Mouse (Mus musculus) limb, embryonic 13.5 days (tissue): ENCODE data around the gene Gab1. TPM values are rescaled to one million over a fixed set of nuclear protein-coding genes. Genes with fewer than 3 reads are reported as not detected.

Source experiments
- ATAC-seq: fragments of 200-750 bp; cut with Nextera tagmentation; 2 replicates; pipeline ENCODE4 v1.8.0; 2017; ENCODE audit warnings: low read depth, moderate number of reproducible peaks, moderate TSS enrichment; ENCODE audit not compliant: low FRiP score
- H3K27ac ChIP-seq: fragments of 300-500 bp; sonication (generic); 2 replicates; pipeline ENCODE4 v1.5.1; 2015; ENCODE audit warnings: inconsistent platforms, mild to moderate bottlenecking, moderate library complexity
- H3K27me3 ChIP-seq: fragments of 300-500 bp; sonication (generic); 2 replicates; pipeline ENCODE4 v1.6.1; 2015; ENCODE audit warnings: mild to moderate bottlenecking, inconsistent platforms
- H3K36me3 ChIP-seq: fragments of 300-500 bp; sonication (generic); 2 replicates; pipeline ENCODE4 v1.6.1; 2015; ENCODE audit warnings: inconsistent platforms, mild to moderate bottlenecking, moderate library complexity
- H3K4me1 ChIP-seq: fragments of 300-500 bp; sonication (generic); 2 replicates; pipeline ENCODE4 v1.6.1; 2015; ENCODE audit warnings: inconsistent platforms
- H3K4me2 ChIP-seq: fragments of 300-500 bp; sonication (generic); replicated peaks from 2 replicates; pipeline ENCODE4 v1.6.1; 2015; ENCODE audit warnings: inconsistent platforms, mild to moderate bottlenecking, moderate library complexity
- H3K4me3 ChIP-seq: fragments of 300-500 bp; sonication (generic); 2 replicates; pipeline ENCODE4 v1.5.1; 2015; ENCODE audit warnings: moderate library complexity, mild to moderate bottlenecking, inconsistent platforms
- H3K9ac ChIP-seq: fragments of 300-500 bp; sonication (generic); 2 replicates; pipeline ENCODE4 v1.6.1; 2015; ENCODE audit warnings: mild to moderate bottlenecking, inconsistent platforms
- H3K9me3 ChIP-seq: fragments of 300-500 bp; sonication (generic); 2 replicates; pipeline ENCODE4 v1.6.1; 2016; ENCODE audit warnings: inconsistent platforms
- WGBS: fragments of 180-500 bp; shearing (Covaris S2); methylation state at CpG from one replicate; pipeline ENCODE4 v1.1.7; 2015; 5-methylcytosine and 5-hydroxymethylcytosine counted together
- polyA plus RNA-seq: library from polyadenylated mRNA; unstranded; fragments of >200 nt; fragmentation: Nextera tagmentation; extraction: Ambion mirVana; gene quantifications from 2 replicates; pipeline ENCODE4 v1.2.1, GENCODE M21; 2015

Gab1 gene
- polyA plus RNA-seq, 1 experiment from 2014 or later, result 24.3 TPM

DNA sequence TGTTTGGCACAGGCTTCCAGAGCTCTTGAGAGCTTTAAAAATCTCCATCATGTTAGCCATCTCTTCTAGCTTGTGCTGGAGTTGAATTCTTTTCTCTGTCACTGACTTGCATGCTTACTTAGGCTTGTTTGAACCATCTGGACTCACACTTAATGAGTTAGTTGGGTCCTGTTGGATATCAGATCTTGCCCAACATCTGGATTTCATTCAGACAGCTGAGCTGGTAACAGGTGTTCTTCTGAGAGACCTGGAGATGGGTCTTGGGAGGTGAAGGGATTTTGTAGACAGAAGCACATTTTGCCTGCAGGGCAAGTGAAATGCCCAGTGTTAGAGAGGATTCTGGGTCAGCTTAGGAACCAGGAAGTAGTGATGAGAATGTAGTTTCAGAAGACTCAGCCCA is 19.0 kb upstream of the Gab1 start:
- Histone ChIP-seq H3K4me2 (no peak overlapping the region), H3K36me3 (no peaks in the 10 kb centered on the region), H3K4me3 (no peak overlapping the region), H3K4me1 (peaks cover 34% of the 10 kb centered on the region), H3K9ac (no peak overlapping the region), H3K9me3 (no peaks in the 10 kb centered on the region), H3K27me3 (no peaks in the 10 kb centered on the region), H3K27ac (no peak overlapping the region)
- ATAC-seq, result no peak

DNA sequence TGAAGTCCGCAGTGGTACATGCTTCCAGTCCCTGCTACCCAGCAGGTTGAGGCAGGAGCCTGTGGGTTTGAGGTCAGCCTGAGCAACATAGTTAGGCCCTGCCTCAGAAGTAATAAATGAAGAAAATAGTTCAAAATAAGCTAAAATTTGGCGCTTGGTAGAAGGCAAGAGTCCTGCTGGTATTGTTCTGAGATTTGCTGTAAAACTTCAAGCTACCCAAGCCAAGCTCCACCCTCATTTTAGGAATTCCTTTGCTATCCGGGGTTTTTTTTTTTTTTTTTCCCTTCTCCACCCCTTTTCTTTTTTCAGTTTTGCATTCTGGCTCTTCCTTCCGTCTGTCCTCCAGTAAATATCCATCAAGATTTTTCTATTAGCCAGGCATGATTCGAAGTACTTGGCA is 15.7 kb upstream of the Gab1 start:
- no peak overlapping the region for H3K4me3 ChIP-seq
- H3K9ac ChIP-seq, result no peak overlapping the region
- 0 out of 2 replicates have a peak, but pooled peaks have one; percentile 1 for ATAC-seq
- H3K36me3 ChIP-seq, result no peaks in the 10 kb centered on the region
- 56% methylated on average over 5 of the region's 5 CpGs for WGBS
- H3K9me3 ChIP-seq, result no peaks in the 10 kb centered on the region
- H3K4me2 ChIP-seq, result peak overlapping the region; percentile 56; the same call in 1 of the 2 replicates
- peak overlapping the region; percentile 48 for H3K27ac ChIP-seq
- H3K27me3 ChIP-seq, result no peaks in the 10 kb centered on the region
- H3K4me1 ChIP-seq, result peaks cover 26% of the 10 kb centered on the region

DNA sequence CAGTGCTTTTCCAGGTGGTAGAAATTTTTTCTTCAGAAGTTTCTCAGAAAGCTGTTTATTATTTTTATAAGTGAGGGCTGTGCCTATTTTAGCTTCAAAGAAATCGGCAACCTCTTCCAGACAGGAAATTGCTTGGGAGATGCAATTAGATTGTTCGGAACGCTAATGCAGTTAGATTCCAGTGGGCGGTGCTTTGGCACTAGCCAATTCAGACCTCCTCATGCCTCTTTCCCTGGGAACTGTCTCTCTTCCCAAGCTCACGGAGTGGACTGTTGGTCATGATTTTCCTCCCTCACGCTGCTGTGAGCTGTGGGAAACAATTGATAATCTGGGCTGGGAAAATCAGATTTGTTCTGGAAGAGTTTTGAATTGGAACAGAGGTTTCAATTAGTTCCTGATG is 15.1 kb upstream of the Gab1 start:
- peak overlapping the region; percentile 13; the same call in 1 of the 2 replicates for H3K9ac ChIP-seq
- no peaks in the 10 kb centered on the region for H3K9me3 ChIP-seq
- peak overlapping the region; percentile 25 for H3K4me3 ChIP-seq
- no peaks in the 10 kb centered on the region for H3K36me3 ChIP-seq
- no peaks in the 10 kb centered on the region for H3K27me3 ChIP-seq
- ATAC-seq, result peak; percentile 69; the same call in 1 of the 2 replicates
- H3K4me1 ChIP-seq, result peaks cover 26% of the 10 kb centered on the region
- H3K4me2 ChIP-seq, result peak overlapping the region; percentile 56
- peak overlapping the region; percentile 48 for H3K27ac ChIP-seq
- WGBS, result 5% methylated on average over 6 of the region's 6 CpGs

DNA sequence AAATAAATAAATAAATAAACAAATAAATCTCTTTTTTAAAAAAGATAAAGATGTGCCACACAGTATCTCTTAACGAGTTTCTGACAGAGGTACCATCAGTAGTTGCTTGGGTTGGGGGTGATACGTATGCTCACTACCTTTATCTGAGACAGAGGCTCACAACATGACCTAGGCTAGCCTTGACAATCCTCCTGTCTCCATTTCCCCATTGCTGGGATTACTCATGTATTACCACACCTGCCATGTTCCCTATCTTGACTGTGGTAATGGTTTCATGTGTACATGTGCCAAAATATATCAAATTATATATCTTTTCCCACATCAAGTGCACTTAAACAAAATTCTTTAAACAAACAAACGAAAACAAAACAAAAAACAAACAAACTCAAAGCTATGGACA is 14.2 kb upstream of the Gab1 start:
- peak overlapping the region; percentile 15; the same call in 1 of the 2 replicates for H3K27ac ChIP-seq
- WGBS, result 88% methylated on average over 3 of the region's 3 CpGs
- H3K4me2 ChIP-seq, result no peak overlapping the region

DNA sequence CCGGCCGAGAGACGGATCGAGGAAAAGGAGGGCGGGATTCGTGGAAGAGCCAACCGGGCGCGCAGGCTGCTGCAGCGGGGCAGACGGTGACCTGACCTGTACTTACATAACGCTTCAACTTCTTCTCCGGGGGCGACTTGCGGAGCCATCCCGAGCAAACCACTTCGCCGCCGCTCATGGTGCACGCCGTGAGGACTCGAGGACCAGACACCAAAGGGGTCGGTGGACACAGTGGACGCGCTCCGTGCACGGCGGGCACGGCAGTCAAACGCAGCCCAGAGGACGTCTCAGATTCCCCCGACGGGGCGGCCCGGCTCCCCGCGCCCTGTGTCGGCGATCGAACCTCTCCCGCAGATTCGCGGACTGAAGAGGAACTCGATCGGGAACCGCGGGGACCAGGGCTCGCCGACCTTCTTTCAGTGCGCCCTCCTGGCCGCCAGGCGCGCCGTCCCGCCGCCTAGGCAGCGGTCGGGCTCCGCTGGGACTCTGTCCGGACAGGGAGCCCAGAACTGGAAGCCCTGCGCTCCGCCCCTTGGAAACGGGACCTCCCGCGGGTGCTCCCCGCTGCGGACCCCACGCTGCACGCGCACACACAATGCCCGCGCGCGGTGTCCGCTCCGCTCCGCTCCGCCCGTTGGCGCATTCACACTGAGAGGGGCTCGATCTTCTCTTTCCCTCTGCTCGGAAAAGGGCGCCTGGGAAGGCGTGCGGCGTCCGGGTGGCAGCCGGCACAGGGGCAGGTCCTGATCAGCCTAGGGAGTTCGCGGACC is 708 bp downstream of the Gab1 start:
- peak; percentile 54 for ATAC-seq
- peaks cover 24% of the 10 kb centered on the region for H3K4me1 ChIP-seq
- no peaks in the 10 kb centered on the region for H3K27me3 ChIP-seq
- H3K36me3 ChIP-seq, result no peaks in the 10 kb centered on the region
- H3K4me2 ChIP-seq, result peak overlapping the region; percentile 70
- under 1% methylated on average over 87 of the region's 90 CpGs for WGBS
- H3K9me3 ChIP-seq, result no peaks in the 10 kb centered on the region
- peak overlapping the region; percentile 90 for H3K4me3 ChIP-seq
- peak overlapping the region; percentile 92 for H3K9ac ChIP-seq
- H3K27ac ChIP-seq, result peak overlapping the region; percentile 98

More for the DNA sequence above, 14.2 kb upstream of the Gab1 start:
- H3K4me3 ChIP-seq, result no peak overlapping the region
- no peaks in the 10 kb centered on the region for H3K36me3 ChIP-seq
- ATAC-seq, result no peak
- H3K9me3 ChIP-seq, result no peaks in the 10 kb centered on the region
- no peaks in the 10 kb centered on the region for H3K27me3 ChIP-seq
- peaks cover 24% of the 10 kb centered on the region for H3K4me1 ChIP-seq
- no peak overlapping the region for H3K9ac ChIP-seq

DNA sequence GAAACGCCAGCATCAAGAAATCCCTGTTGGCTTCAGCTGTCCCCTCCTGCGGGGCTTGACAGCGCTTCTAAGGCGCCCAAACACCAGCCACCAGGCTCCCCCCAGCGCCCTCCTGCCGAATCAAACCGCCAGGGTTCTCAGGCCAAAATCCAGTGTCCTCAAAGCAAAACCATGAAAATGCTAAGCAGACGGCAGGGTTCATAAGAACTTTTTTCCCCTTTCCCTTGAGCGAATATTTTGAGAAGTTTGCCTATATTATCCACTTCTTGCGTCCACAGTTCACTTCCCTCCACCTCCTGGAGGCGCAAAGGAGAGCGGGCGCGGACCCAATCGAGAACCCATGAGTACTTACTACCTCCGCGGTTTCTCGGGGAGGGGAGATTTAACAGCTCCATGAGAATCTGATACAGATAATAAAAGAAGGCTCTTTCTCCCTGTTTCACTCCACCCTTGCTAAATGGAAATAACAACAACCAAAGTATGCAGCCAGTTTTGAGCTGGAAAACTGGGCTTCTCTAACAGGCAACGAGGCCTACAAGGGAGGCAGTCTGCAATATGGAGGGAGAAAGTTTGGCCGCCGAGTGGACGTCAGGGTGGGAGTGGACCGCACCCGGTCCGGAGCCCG is 1.4 kb downstream of the Gab1 start:
- peak overlapping the region; percentile 92 for H3K9ac ChIP-seq
- no peaks in the 10 kb centered on the region for H3K36me3 ChIP-seq
- peak overlapping the region; percentile 98 for H3K27ac ChIP-seq
- H3K27me3 ChIP-seq, result no peaks in the 10 kb centered on the region
- H3K4me2 ChIP-seq, result peak overlapping the region; percentile 70
- under 1% methylated on average over 26 of the region's 26 CpGs for WGBS
- no peak for ATAC-seq
- H3K4me3 ChIP-seq, result peak overlapping the region; percentile 90
- no peaks in the 10 kb centered on the region for H3K9me3 ChIP-seq
- peaks cover 31% of the 10 kb centered on the region for H3K4me1 ChIP-seq

DNA sequence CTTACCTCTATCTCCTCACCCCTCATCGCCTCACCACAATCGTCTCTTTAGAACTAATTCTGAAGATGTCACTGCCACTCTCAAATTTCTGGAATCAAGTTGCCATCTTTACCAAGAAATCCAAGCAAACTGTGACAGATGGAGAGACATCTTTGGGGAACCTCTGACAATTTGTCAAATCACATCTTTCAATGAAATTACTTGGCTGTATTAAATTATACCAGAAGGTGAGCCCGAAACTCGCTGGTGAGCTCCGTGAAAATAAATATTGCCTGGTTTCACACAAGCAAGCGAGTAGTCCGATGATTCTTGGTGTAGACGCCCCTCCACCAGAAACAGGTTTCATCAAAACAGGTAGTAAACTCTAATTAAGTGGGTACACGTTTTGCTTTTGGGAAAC is 2.2 kb downstream of the Gab1 start:
- 26% methylated on average over 9 of the region's 9 CpGs for WGBS
- H3K27me3 ChIP-seq, result no peaks in the 10 kb centered on the region
- ATAC-seq, result no peak
- H3K9ac ChIP-seq, result peak overlapping the region; percentile 92
- H3K36me3 ChIP-seq, result no peaks in the 10 kb centered on the region
- H3K4me3 ChIP-seq, result peak overlapping the region; percentile 90
- no peak overlapping the region for H3K27ac ChIP-seq
- peak overlapping the region; percentile 70 for H3K4me2 ChIP-seq
- no peaks in the 10 kb centered on the region for H3K9me3 ChIP-seq
- peaks cover 38% of the 10 kb centered on the region for H3K4me1 ChIP-seq

DNA sequence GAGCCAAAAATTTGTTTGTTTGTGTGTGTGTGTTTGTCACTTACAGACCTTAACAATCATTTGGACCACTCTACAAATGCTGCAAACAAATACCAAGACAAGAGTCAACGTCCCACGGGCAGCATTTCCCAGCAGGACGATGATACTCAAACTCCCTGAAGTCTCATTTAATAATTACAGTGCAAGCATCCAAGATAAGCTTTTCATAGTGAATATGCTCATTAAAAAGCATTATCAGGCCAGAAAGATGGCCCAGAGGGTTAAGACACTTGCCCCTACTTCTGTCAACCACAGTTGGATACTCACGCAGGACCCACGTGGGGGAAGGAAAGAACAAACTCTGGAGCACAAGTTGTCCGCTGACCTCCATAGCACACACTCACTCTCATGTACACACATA is 4.8 kb downstream of the Gab1 start:
- no peak overlapping the region for H3K4me3 ChIP-seq
- peaks cover 55% of the 10 kb centered on the region for H3K4me1 ChIP-seq
- no peak for ATAC-seq
- no peak overlapping the region for H3K27ac ChIP-seq
- no peak overlapping the region for H3K4me2 ChIP-seq
- H3K9ac ChIP-seq, result no peak overlapping the region
- no peaks in the 10 kb centered on the region for H3K27me3 ChIP-seq
- no peaks in the 10 kb centered on the region for H3K36me3 ChIP-seq
- H3K9me3 ChIP-seq, result no peaks in the 10 kb centered on the region
- 90% methylated on average over 6 of the region's 6 CpGs for whole genome bisulfite sequencing

DNA sequence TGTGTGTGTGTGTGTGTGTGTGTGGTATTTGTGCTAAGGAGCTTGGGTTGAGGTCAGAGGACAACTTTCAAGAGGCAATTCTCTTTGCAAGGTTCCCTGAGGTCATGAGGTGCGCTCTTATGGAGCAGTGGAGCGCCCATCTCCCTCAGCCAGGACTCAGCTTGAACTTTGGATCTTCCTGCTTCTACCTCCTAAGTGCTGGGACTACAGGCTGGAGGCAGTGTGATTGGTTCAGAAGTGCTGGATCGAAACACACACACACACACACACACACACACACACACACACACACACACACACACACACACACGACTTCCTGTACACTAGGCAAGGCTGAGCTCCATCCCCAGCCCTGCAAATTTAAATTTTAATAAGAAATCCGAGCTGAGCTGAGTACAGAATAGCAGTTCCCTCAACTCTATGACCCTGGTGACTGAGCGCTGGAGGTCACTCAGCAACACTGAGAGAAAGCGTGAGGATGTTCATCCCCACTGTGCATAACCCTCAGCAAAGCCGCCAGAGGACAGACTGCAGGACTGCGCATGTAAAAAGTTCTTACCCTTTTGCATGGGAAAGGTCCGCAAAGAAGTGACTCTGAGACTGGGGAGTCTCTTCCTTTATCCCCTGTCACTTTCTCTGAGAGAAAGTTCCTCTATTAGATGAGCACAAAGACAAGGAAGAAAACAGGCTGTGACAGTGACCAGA is 6.4 kb downstream of the Gab1 start:
- Histone ChIP-seq H3K4me1 (peaks cover 72% of the 10 kb centered on the region), H3K4me2 (no peak overlapping the region), H3K4me3 (no peak overlapping the region), H3K9ac (no peak overlapping the region), H3K27me3 (no peaks in the 10 kb centered on the region), H3K9me3 (no peaks in the 10 kb centered on the region), H3K36me3 (no peaks in the 10 kb centered on the region), H3K27ac (no peak overlapping the region)
- 62% methylated on average over 9 of the region's 10 CpGs for WGBS
- no peak for ATAC-seq

DNA sequence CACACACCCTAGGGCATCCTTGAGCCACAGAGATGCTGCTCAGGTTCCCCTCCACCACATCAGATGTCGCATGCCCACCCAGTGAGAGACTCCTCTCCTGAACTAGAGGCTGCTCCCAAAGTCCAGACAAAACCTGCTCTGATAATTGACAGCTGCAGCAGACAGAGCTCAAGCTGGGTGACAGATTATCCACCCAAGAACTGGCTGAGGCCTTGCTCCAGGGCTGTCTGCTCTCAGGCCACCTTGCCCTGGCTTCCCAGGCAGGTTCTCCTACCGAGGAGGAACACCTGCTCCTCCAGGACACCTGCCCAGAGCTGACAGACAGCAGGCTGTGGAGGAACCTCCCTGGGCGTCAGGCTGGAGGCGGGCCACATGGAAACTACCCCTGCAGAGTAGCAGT is 7.6 kb downstream of the Gab1 start:
- Histone ChIP-seq H3K9me3 (no peaks in the 10 kb centered on the region), H3K36me3 (no peaks in the 10 kb centered on the region), H3K27ac (peak overlapping the region; percentile 33; the same call in 1 of the 2 replicates), H3K4me2 (no peak overlapping the region), H3K4me3 (no peak overlapping the region), H3K9ac (no peak overlapping the region), H3K27me3 (no peaks in the 10 kb centered on the region), H3K4me1 (peaks cover 72% of the 10 kb centered on the region)
- WGBS, result 46% methylated on average over 4 of the region's 4 CpGs
- no peak for ATAC-seq

DNA sequence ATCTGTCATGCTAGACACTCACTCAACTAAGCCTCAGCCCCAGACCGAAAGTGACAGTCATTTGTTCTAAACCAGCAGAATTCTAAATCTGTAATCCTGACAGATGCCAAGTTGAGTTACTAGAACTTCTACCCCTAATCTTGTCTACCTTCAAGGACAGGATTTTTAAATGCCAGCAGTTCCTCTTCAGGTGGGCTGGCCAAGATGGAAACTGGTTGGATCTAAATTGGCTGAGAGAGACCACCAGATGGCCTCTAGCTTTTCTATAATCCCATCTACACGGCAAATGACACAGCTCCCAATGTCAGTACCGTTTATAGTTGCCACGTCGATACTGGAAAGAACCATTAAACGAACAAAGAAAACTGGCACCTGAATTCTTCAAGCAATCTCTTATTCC is 8.9 kb downstream of the Gab1 start:
- H3K9me3 ChIP-seq, result no peaks in the 10 kb centered on the region
- H3K9ac ChIP-seq, result no peak overlapping the region
- no peak for ATAC-seq
- no peak overlapping the region for H3K4me2 ChIP-seq
- WGBS, result 82% methylated on average over 6 of the region's 6 CpGs
- no peaks in the 10 kb centered on the region for H3K36me3 ChIP-seq
- peaks cover 70% of the 10 kb centered on the region for H3K4me1 ChIP-seq
- no peak overlapping the region for H3K4me3 ChIP-seq
- H3K27me3 ChIP-seq, result no peaks in the 10 kb centered on the region
- H3K27ac ChIP-seq, result peak overlapping the region; percentile 89; the same call in 1 of the 2 replicates
